Mouse (Mus musculus) cortical plate, adult 2 months (tissue): ENCODE measurements at regions not wholly inside any gene's neighbourhood (a gene's known extent, or its start where the extent isn't known, plus 50 kb on each side); places are given as distances from the start of the nearest gene placed in this dataset.

Experiments used
- H3K27ac ChIP-seq: fragments of 200-500 bp; 2 replicates; pipeline ENCODE4 v1.5.1; 2012; ENCODE audit warnings: low read length, control low read depth, inconsistent platforms; ENCODE audit not compliant: insufficient read depth
- H3K4me1 ChIP-seq: fragments of 200-500 bp; 2 replicates; pipeline ENCODE4 v1.6.1; 2011; ENCODE audit warnings: low read length; ENCODE audit not compliant: control insufficient read depth, insufficient read depth
- H3K4me3 ChIP-seq: fragments of 200-500 bp; 2 replicates; pipeline ENCODE4 v1.5.1; 2011; ENCODE audit warnings: mild to moderate bottlenecking, low read length, control low read depth; ENCODE audit not compliant: insufficient read depth
- CTCF ChIP-seq: fragments of 200-500 bp; IDR thresholded peaks from 2 replicates; pipeline ENCODE4 v1.5.1; 2011; ENCODE audit warnings: mild to moderate bottlenecking, control low read depth, low read length; ENCODE audit not compliant: insufficient read depth; ENCODE audit errors: extremely low read depth
- POLR2A ChIP-seq: fragments of 200-500 bp; IDR thresholded peaks from 2 replicates; pipeline ENCODE4 v1.6.1; 2011; ENCODE audit warnings: mild to moderate bottlenecking, low read length, control low read depth; ENCODE audit not compliant: insufficient read depth; ENCODE audit errors: extremely low read depth

GRCm38 (mm10) chr4:105318421-105318820 is 161.3 kb downstream of the Plpp3 start:
- H3K4me3 ChIP-seq, result no peak overlapping the region

GRCm38 (mm10) chr4:105323446-105323845 is 166.3 kb downstream of the Plpp3 start:
- Histone ChIP-seq H3K4me1 (no peaks in the 10 kb centered on the region), H3K27ac (no peak overlapping the region), H3K4me3 (no peak overlapping the region)
- TF ChIP-seq CTCF, result no peak
- TF ChIP-seq POLR2A, result no peak

More at GRCm38 (mm10) chr4:105318421-105318820, 161.3 kb downstream of the Plpp3 start:
- H3K4me1 ChIP-seq, result no peaks in the 10 kb centered on the region
- TF ChIP-seq POLR2A (no peak), CTCF (no peak)
- H3K27ac ChIP-seq, result no peak overlapping the region

GRCm38 (mm10) chr4:105326989-105327388 is 169.8 kb downstream of the Plpp3 start:
- TF ChIP-seq POLR2A, result no peak
- no peak for TF ChIP-seq CTCF
- Histone ChIP-seq H3K4me3 (no peak overlapping the region), H3K4me1 (no peaks in the 10 kb centered on the region), H3K27ac (no peak overlapping the region)

- H3K4me3 ChIP-seq, result no peak overlapping the region
- H3K27ac ChIP-seq, result no peak overlapping the region
- H3K4me1 ChIP-seq, result no peaks in the 10 kb centered on the region
- TF ChIP-seq POLR2A (no peak), CTCF (no peak)
Observed at GRCm38 (mm10) chr4:105327711-105328471, 170.7 kb downstream of the Plpp3 start.

GRCm38 (mm10) chr4:105328776-105329175 is 171.6 kb downstream of the Plpp3 start:
- Histone ChIP-seq H3K4me1 (no peaks in the 10 kb centered on the region), H3K4me3 (no peak overlapping the region), H3K27ac (no peak overlapping the region)
- TF ChIP-seq POLR2A, result no peak
- no peak for TF ChIP-seq CTCF

GRCm38 (mm10) chr4:105332081-105332480 is 174.9 kb downstream of the Plpp3 start:
- H3K27ac ChIP-seq, result no peak overlapping the region
- no peaks in the 10 kb centered on the region for H3K4me1 ChIP-seq
- no peak for TF ChIP-seq CTCF
- no peak for TF ChIP-seq POLR2A
- no peak overlapping the region for H3K4me3 ChIP-seq

GRCm38 (mm10) chr4:105335872-105336271 is 178.7 kb downstream of the Plpp3 start:
- Histone ChIP-seq H3K27ac (no peak overlapping the region), H3K4me1 (no peaks in the 10 kb centered on the region), H3K4me3 (no peak overlapping the region)
- no peak for TF ChIP-seq CTCF
- TF ChIP-seq POLR2A, result no peak

GRCm38 (mm10) chr4:105336557-105336956 is 179.4 kb downstream of the Plpp3 start:
- Histone ChIP-seq H3K4me3 (no peak overlapping the region), H3K4me1 (no peaks in the 10 kb centered on the region), H3K27ac (no peak overlapping the region)
- TF ChIP-seq POLR2A (no peak), CTCF (no peak)

GRCm38 (mm10) chr4:105338131-105338530 is 181.0 kb downstream of the Plpp3 start:
- Histone ChIP-seq H3K27ac (no peak overlapping the region), H3K4me1 (no peaks in the 10 kb centered on the region), H3K4me3 (no peak overlapping the region)
- TF ChIP-seq CTCF (no peak), POLR2A (no peak)

- H3K27ac ChIP-seq, result no peak overlapping the region
- TF ChIP-seq CTCF (no peak), POLR2A (no peak)
- no peaks in the 10 kb centered on the region for H3K4me1 ChIP-seq
Observed at GRCm38 (mm10) chr4:105338861-105339260, 181.7 kb downstream of the Plpp3 start.

GRCm38 (mm10) chr4:105341274-105341673 is 184.1 kb downstream of the Plpp3 start:
- Histone ChIP-seq H3K4me1 (no peaks in the 10 kb centered on the region), H3K27ac (no peak overlapping the region), H3K4me3 (no peak overlapping the region)
- TF ChIP-seq POLR2A (no peak), CTCF (no peak)

More at GRCm38 (mm10) chr4:105338861-105339260, 181.7 kb downstream of the Plpp3 start:
- H3K4me3 ChIP-seq, result no peak overlapping the region

GRCm38 (mm10) chr4:105346846-105347245 is 189.7 kb downstream of the Plpp3 start:
- Histone ChIP-seq H3K27ac (no peak overlapping the region), H3K4me1 (no peaks in the 10 kb centered on the region), H3K4me3 (no peak overlapping the region)
- TF ChIP-seq CTCF (no peak), POLR2A (no peak)
